Mouse (Mus musculus): ENCODE results near the gene Rpl10. TPM values are rescaled to one million over a fixed set of nuclear protein-coding genes. Genes with fewer than 3 reads are reported as not detected.

Rpl10 gene
- polyA plus RNA-seq, 1 experiment from 2014 or later = 787 TPM

Small RNAs within 50 kb of the gene (microRNA-seq; reads per million reads assigned to microRNA genes)
- gene Mir7091 = not detected
- gene Mir7092 = not detected

Other genes starting within 250 kb of the Rpl10 start
- gene Irak1, start 246.9 kb upstream of the Rpl10 start, polyA plus RNA-seq (2016; fragmentation: Nextera tagmentation; extraction: Ambion mirVana) = 66.5 and 69.3 TPM in 2 replicates
- gene Opn1mw, start 143.3 kb upstream of the Rpl10 start, polyA plus RNA-seq (2016; fragmentation: Nextera tagmentation; extraction: Ambion mirVana) = not detected in 2 replicates
- 13.1 and 14.2 TPM in 2 replicates for gene Mecp2, start 135.4 kb upstream of the Rpl10 start, polyA plus RNA-seq (2016; fragmentation: Nextera tagmentation; extraction: Ambion mirVana)
- gene Tex28, start 103.0 kb upstream of the Rpl10 start, polyA plus RNA-seq (2016; fragmentation: Nextera tagmentation; extraction: Ambion mirVana) = not detected in 2 replicates
- 0.08 and 0.19 TPM in 2 replicates for gene Tktl1, start 93.6 kb upstream of the Rpl10 start, polyA plus RNA-seq (2016; fragmentation: Nextera tagmentation; extraction: Ambion mirVana)
- 311 and 345 TPM in 2 replicates for gene Flna, start 21.0 kb upstream of the Rpl10 start, polyA plus RNA-seq (2016; fragmentation: Nextera tagmentation; extraction: Ambion mirVana)
- gene Emd, start 16.1 kb upstream of the Rpl10 start, polyA plus RNA-seq (2016; fragmentation: Nextera tagmentation; extraction: Ambion mirVana) = 21.3 and 25.4 TPM in 2 replicates
- 90.9 and 94.9 TPM in 2 replicates for gene Taz, start 11.1 kb downstream of the Rpl10 start, polyA plus RNA-seq (2016; fragmentation: Nextera tagmentation; extraction: Ambion mirVana)
- 9.9 and 11.6 TPM in 2 replicates for gene Dnase1l1, start 11.5 kb downstream of the Rpl10 start, polyA plus RNA-seq (2016; fragmentation: Nextera tagmentation; extraction: Ambion mirVana)
- 94.8 and 106 TPM in 2 replicates for gene Atp6ap1, start 26.3 kb downstream of the Rpl10 start, polyA plus RNA-seq (2016; fragmentation: Nextera tagmentation; extraction: Ambion mirVana)
- 228 and 276 TPM in 2 replicates for gene Gdi1, start 34.2 kb downstream of the Rpl10 start, polyA plus RNA-seq (2016; fragmentation: Nextera tagmentation; extraction: Ambion mirVana)
- gene Fam50a, start 42.2 kb downstream of the Rpl10 start, polyA plus RNA-seq (2016; fragmentation: Nextera tagmentation; extraction: Ambion mirVana) = 68.1 and 73.2 TPM in 2 replicates
- gene Plxna3, start 58.3 kb downstream of the Rpl10 start, polyA plus RNA-seq (2016; fragmentation: Nextera tagmentation; extraction: Ambion mirVana) = 27.1 and 27.3 TPM in 2 replicates
- 107 and 122 TPM in 2 replicates for gene Lage3, start 82.8 kb downstream of the Rpl10 start, polyA plus RNA-seq (2016; fragmentation: Nextera tagmentation; extraction: Ambion mirVana)
- 57.1 and 59.8 TPM in 2 replicates for gene Ubl4a, start 102.4 kb downstream of the Rpl10 start, polyA plus RNA-seq (2016; fragmentation: Nextera tagmentation; extraction: Ambion mirVana)
- gene Slc10a3, start 102.5 kb downstream of the Rpl10 start, polyA plus RNA-seq (2016; fragmentation: Nextera tagmentation; extraction: Ambion mirVana) = 14.4 and 14.8 TPM in 2 replicates
- gene Fam3a, start 122.5 kb downstream of the Rpl10 start, polyA plus RNA-seq (2016; fragmentation: Nextera tagmentation; extraction: Ambion mirVana) = 30.5 and 32.6 TPM in 2 replicates
- 22.1 and 22.3 TPM in 2 replicates for gene Ikbkg, start 122.5 kb downstream of the Rpl10 start, polyA plus RNA-seq (2016; fragmentation: Nextera tagmentation; extraction: Ambion mirVana)
- 44.1 and 46.0 TPM in 2 replicates for gene G6pdx, start 158.4 kb downstream of the Rpl10 start, polyA plus RNA-seq (2016; fragmentation: Nextera tagmentation; extraction: Ambion mirVana)
- 0.69 and 1.4 TPM in 2 replicates for gene Gm6880, start 210.6 kb downstream of the Rpl10 start, polyA plus RNA-seq (2016; fragmentation: Nextera tagmentation; extraction: Ambion mirVana)